Mouse (Mus musculus) frontal cortex, adult 2 months (tissue): Measurements from ENCODE around the gene Sgca. TPM values are rescaled to one million over a fixed set of nuclear protein-coding genes. Genes with fewer than 3 reads are reported as not detected.

Experiments used
- DNase-seq, 2 experiments: peaks; one replicate each; pipeline ENCODE4 v3.0.0; 2022; ENCODE audit warnings: low spot score in 1 of 2; ENCODE audit errors: extremely low spot score in 1 of 2
- polyA plus RNA-seq: library from polyadenylated mRNA; depleted of rRNA; stranded (reverse); fragments of >200 nt; gene quantifications from 2 replicates; pipeline ENCODE4 v1.2.3, GENCODE M21; 2012; rRNA removed

The Sgca gene
- polyA plus RNA-seq, 1 experiment: 1.4 TPM

DNA sequence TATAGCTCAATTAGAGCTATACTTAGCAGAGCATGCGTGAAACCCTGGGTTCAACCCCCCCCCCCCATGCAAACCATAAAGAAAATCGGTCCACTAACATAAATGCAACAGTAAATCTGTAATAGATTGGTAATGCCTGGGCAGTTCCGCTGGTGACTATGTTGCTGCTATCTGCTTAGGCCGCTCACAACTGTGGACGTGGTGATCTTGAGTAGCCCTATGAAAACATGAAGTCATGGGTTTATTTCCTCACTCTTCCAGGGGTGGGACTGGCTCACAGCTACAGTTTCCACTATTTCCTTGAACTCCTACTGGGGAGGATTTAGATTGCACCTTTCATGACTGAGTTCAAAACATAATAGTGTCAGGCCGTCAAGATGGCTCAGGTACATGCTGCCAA, 58.4 kb downstream of the Sgca start:
- DNase-seq: no peak

- no peak for DNase-seq
Measured at GRCm38 (mm10) chr11:94916477-94916876, 59.6 kb downstream of the Sgca start.

- no peak for DNase-seq
Measured at GRCm38 (mm10) chr11:94915675-94916403, 60.3 kb downstream of the Sgca start.

- DNase-seq: no peak
Measured at GRCm38 (mm10) chr11:94913302-94914090, 62.6 kb downstream of the Sgca start.

Other genes with a start within 250 kb of the Sgca start
- gene Cdc34b, start 234.5 kb downstream of the Sgca start, polyA plus RNA-seq: 0.13 and 0.26 TPM in 2 replicates
- 0.04 TPM in 1 of 2 replicates, not detected in the other for gene Tmem92, start 193.6 kb downstream of the Sgca start, polyA plus RNA-seq
- 6.9 and 8.7 TPM in 2 replicates for gene Col1a1, start 40.1 kb downstream of the Sgca start, polyA plus RNA-seq
- not detected in 2 replicates for gene Hils1, start 8.7 kb downstream of the Sgca start, polyA plus RNA-seq
- gene Ppp1r9b, start 14.7 kb upstream of the Sgca start, polyA plus RNA-seq: 296 and 312 TPM in 2 replicates
- gene Samd14, start 33.6 kb upstream of the Sgca start, polyA plus RNA-seq: 27.5 and 28.1 TPM in 2 replicates
- gene Pdk2, start 65.0 kb upstream of the Sgca start, polyA plus RNA-seq: 88.7 and 97.3 TPM in 2 replicates
- 12.7 and 14.0 TPM in 2 replicates for gene Itga3, start 100.5 kb upstream of the Sgca start, polyA plus RNA-seq
- gene Dlx3, start 143.8 kb upstream of the Sgca start, polyA plus RNA-seq: 0.19 TPM in 1 of 2 replicates, not detected in the other
- gene Dlx4, start 169.9 kb upstream of the Sgca start, polyA plus RNA-seq: 0.08 TPM in 1 of 2 replicates, not detected in the other